Mouse (Mus musculus): ENCODE results near the gene Gnb4. TPM values are rescaled to one million over a fixed set of nuclear protein-coding genes. Genes with fewer than 3 reads are reported as not detected.

Gene Gnb4
- 36.6 and 40.9 TPM in 2 replicates for polyA plus RNA-seq (2012; rRNA removed)

GRCm38 (mm10) chr3:32616331-32617052 is at the start of gene Gnb4:
TSS of gene Gnb4 (minus strand) at chr3:32616585.
- peak; percentile 29 for DNase-seq (ENCODE audit: low spot score)

- no peak for DNase-seq (ENCODE audit: low spot score)
Observed at GRCm38 (mm10) chr3:32661556-32661930, 45.2 kb upstream of the Gnb4 start.

GRCm38 (mm10) chr3:32660831-32661555 is 44.6 kb upstream of the Gnb4 start:
- no peak for DNase-seq (ENCODE audit: low spot score)

GRCm38 (mm10) chr3:32660276-32660675 is 43.9 kb upstream of the Gnb4 start:
- DNase-seq (ENCODE audit: low spot score), result no peak

- DNase-seq (ENCODE audit: low spot score), result no peak
Observed at GRCm38 (mm10) chr3:32659506-32659905, 43.1 kb upstream of the Gnb4 start.

GRCm38 (mm10) chr3:32658821-32659220 is 42.4 kb upstream of the Gnb4 start:
- no peak for DNase-seq (ENCODE audit: low spot score)

- DNase-seq (ENCODE audit: low spot score), result no peak
Observed at GRCm38 (mm10) chr3:32658401-32658800, 42.0 kb upstream of the Gnb4 start.

- DNase-seq (ENCODE audit: low spot score), result no peak
Observed at GRCm38 (mm10) chr3:32656398-32656994, 40.1 kb upstream of the Gnb4 start.

- no peak for DNase-seq (ENCODE audit: low spot score)
Observed at GRCm38 (mm10) chr3:32655994-32656393, 39.6 kb upstream of the Gnb4 start.

GRCm38 (mm10) chr3:32652739-32653138 is 36.4 kb upstream of the Gnb4 start:
- DNase-seq (ENCODE audit: low spot score), result no peak

- no peak for DNase-seq (ENCODE audit: low spot score)
Observed at GRCm38 (mm10) chr3:32649284-32649683, 32.9 kb upstream of the Gnb4 start.

GRCm38 (mm10) chr3:32646918-32647317 is 30.5 kb upstream of the Gnb4 start:
- no peak for DNase-seq (ENCODE audit: low spot score)

GRCm38 (mm10) chr3:32644751-32645150 is 28.4 kb upstream of the Gnb4 start:
- no peak for DNase-seq (ENCODE audit: low spot score)

- no peak for DNase-seq (ENCODE audit: low spot score)
Observed at GRCm38 (mm10) chr3:32642116-32642515, 25.7 kb upstream of the Gnb4 start.

- DNase-seq (ENCODE audit: low spot score), result no peak
Observed at GRCm38 (mm10) chr3:32638240-32638639, 21.9 kb upstream of the Gnb4 start.

- DNase-seq (ENCODE audit: low spot score), result no peak
Observed at GRCm38 (mm10) chr3:32632760-32633264, 16.4 kb upstream of the Gnb4 start.

GRCm38 (mm10) chr3:32630210-32630609 is 13.8 kb upstream of the Gnb4 start:
- DNase-seq (ENCODE audit: low spot score), result no peak

- DNase-seq (ENCODE audit: low spot score), result no peak
Observed at GRCm38 (mm10) chr3:32628141-32628540, 11.8 kb upstream of the Gnb4 start.

- no peak for DNase-seq (ENCODE audit: low spot score)
Observed at GRCm38 (mm10) chr3:32622106-32622505, 5.7 kb upstream of the Gnb4 start.

- DNase-seq (ENCODE audit: low spot score), result no peak
Observed at GRCm38 (mm10) chr3:32621658-32622057, 5.3 kb upstream of the Gnb4 start.

- DNase-seq (ENCODE audit: low spot score), result no peak
Observed at GRCm38 (mm10) chr3:32617053-32617642, 763 bp upstream of the Gnb4 start.

GRCm38 (mm10) chr3:32616006-32616330 is 417 bp downstream of the Gnb4 start:
- DNase-seq (ENCODE audit: low spot score), result no peak
